Mouse (Mus musculus): ENCODE measurements around the gene Lrrc27. TPM values are rescaled to one million over a fixed set of nuclear protein-coding genes. Genes with fewer than 3 reads are reported as not detected.

Gene Lrrc27
- total and polyA plus RNA-seq, 3 experiments = 0.54 to 1.3 TPM; not detected in 1

GRCm38 (mm10) chr7:139275586-139275985 lies 62.8 kb downstream of the Lrrc27 start:
- Histone ChIP-seq H3K4me3 (ENCODE audit: control insufficient read depth in 1 of 2, insufficient read depth in 1 of 2, low read depth in 2 of 2, low read length in 2 of 2) (no peak overlapping the region), H3K4me1 (ENCODE audit: control insufficient read depth in 1 of 2, insufficient read depth in 2 of 2, low read length in 2 of 2) (peaks cover 0 to 13% of the 10 kb centered on the region in 2 experiments; a peak in 1 of 4 replicates), H3K9me3 (replicated peaks; ENCODE audit: insufficient read depth, low read length) (no peaks in the 10 kb centered on the region), H3K36me3 (ENCODE audit: control insufficient read depth in 1 of 2, insufficient read depth in 2 of 2, low read length in 2 of 2) (peaks cover 0 to 3% of the 10 kb centered on the region in 2 experiments; a peak in 1 of 4 replicates), H3K27ac (ENCODE audit: control insufficient read depth, low read depth, low read length) (no peak overlapping the region), H3K27me3 (ENCODE audit: control insufficient read depth in 1 of 2, insufficient read depth in 2 of 2, low read length in 2 of 2) (no peaks in the 10 kb centered on the region), H3K79me2 (ENCODE audit: control insufficient read depth, insufficient read depth, low read length, poor library complexity) (no peaks in the 10 kb centered on the region), H3K9ac (ENCODE audit: control insufficient read depth, low read depth, low read length, poor library complexity, severe bottlenecking) (no peak overlapping the region)
- no peak for DNase-seq (ENCODE audit: low read depth, low spot score)
- no peak for TF ChIP-seq MYC (IDR thresholded peaks at IDR 0.05; ENCODE audit: low read depth, low read length)
- TF ChIP-seq MYB (IDR thresholded peaks at IDR 0.05; ENCODE audit: low read depth, low read length) = no peak
- no peak for TF ChIP-seq POLR2AphosphoS5 (IDR thresholded peaks at IDR 0.05; ENCODE audit: borderline replicate concordance, low read depth, low read length)
- no peak for TF ChIP-seq MAX (IDR thresholded peaks at IDR 0.05; ENCODE audit: low read length)
- no peak for TF ChIP-seq ETS1 (IDR thresholded peaks at IDR 0.05; ENCODE audit: low read depth, low read length)

GRCm38 (mm10) chr7:139276150-139276549 lies 63.4 kb downstream of the Lrrc27 start:
- no peak overlapping the region for H3K27ac ChIP-seq (ENCODE audit: control insufficient read depth, low read depth, low read length)
- H3K4me1 ChIP-seq (ENCODE audit: control insufficient read depth in 1 of 2, insufficient read depth in 2 of 2, low read length in 2 of 2) = peaks cover 0 to 15% of the 10 kb centered on the region in 2 experiments; a peak in 1 of 4 replicates
- H3K79me2 ChIP-seq (ENCODE audit: control insufficient read depth, insufficient read depth, low read length, poor library complexity) = no peaks in the 10 kb centered on the region
- peaks cover 0 to 3% of the 10 kb centered on the region in 2 experiments; a peak in 1 of 4 replicates for H3K36me3 ChIP-seq (ENCODE audit: control insufficient read depth in 1 of 2, insufficient read depth in 2 of 2, low read length in 2 of 2)
- H3K9me3 ChIP-seq (replicated peaks; ENCODE audit: insufficient read depth, low read length) = no peaks in the 10 kb centered on the region
- TF ChIP-seq POLR2AphosphoS2 (IDR thresholded peaks at IDR 0.05; ENCODE audit: low read length) (no peak), POLR2AphosphoS5 (IDR thresholded peaks at IDR 0.05; ENCODE audit: borderline replicate concordance, low read depth, low read length) (no peak), ETS1 (IDR thresholded peaks at IDR 0.05; ENCODE audit: low read depth, low read length) (no peak), EP300 (IDR thresholded peaks at IDR 0.05; ENCODE audit: low read depth in 1 of 2, low read length in 2 of 2) (no peak), CTCF (IDR thresholded peaks at IDR 0.05 in 2 of 3, conservative IDR thresholded peaks at IDR 0.05 in 1 of 3; ENCODE audit: control insufficient read depth in 1 of 3, insufficient read depth in 1 of 3, low read depth in 2 of 3, low read length in 3 of 3, poor library complexity in 1 of 3, severe bottlenecking in 1 of 3) (no peak), CHD2 (IDR thresholded peaks at IDR 0.05; ENCODE audit: low read length) (no peak), TAL1 (IDR thresholded peaks at IDR 0.05; ENCODE audit: low read length) (no peak), CHD1 (IDR thresholded peaks at IDR 0.05; ENCODE audit: low read depth, low read length) (no peak), E2F4 (IDR thresholded peaks at IDR 0.05; ENCODE audit: borderline replicate concordance, low read depth, low read length) (no peak), ZMIZ1 (IDR thresholded peaks at IDR 0.05; ENCODE audit: low read depth, low read length) (no peak)
- no peak overlapping the region for H3K9ac ChIP-seq (ENCODE audit: control insufficient read depth, low read depth, low read length, poor library complexity, severe bottlenecking)
- no peak overlapping the region for H3K4me3 ChIP-seq (ENCODE audit: control insufficient read depth in 1 of 2, insufficient read depth in 1 of 2, low read depth in 2 of 2, low read length in 2 of 2)
- H3K27me3 ChIP-seq (ENCODE audit: control insufficient read depth in 1 of 2, insufficient read depth in 2 of 2, low read length in 2 of 2) = no peaks in the 10 kb centered on the region
- no peak for DNase-seq (ENCODE audit: low read depth, low spot score)

- Histone ChIP-seq H3K9me3 (replicated peaks; ENCODE audit: insufficient read depth, low read length) (no peaks in the 10 kb centered on the region), H3K36me3 (ENCODE audit: control insufficient read depth in 1 of 2, insufficient read depth in 2 of 2, low read length in 2 of 2) (no peaks in the 10 kb centered on the region), H3K79me2 (ENCODE audit: control insufficient read depth, insufficient read depth, low read length, poor library complexity) (no peaks in the 10 kb centered on the region), H3K27me3 (ENCODE audit: control insufficient read depth in 1 of 2, insufficient read depth in 2 of 2, low read length in 2 of 2) (no peaks in the 10 kb centered on the region), H3K27ac (ENCODE audit: control insufficient read depth, low read depth, low read length) (no peak overlapping the region), H3K4me1 (ENCODE audit: control insufficient read depth in 1 of 2, insufficient read depth in 2 of 2, low read length in 2 of 2) (peaks cover 0 to 9% of the 10 kb centered on the region in 2 experiments; a peak in 2 of 4 replicates), H3K4me3 (ENCODE audit: control insufficient read depth in 1 of 2, insufficient read depth in 1 of 2, low read depth in 2 of 2, low read length in 2 of 2) (no peak overlapping the region), H3K9ac (ENCODE audit: control insufficient read depth, low read depth, low read length, poor library complexity, severe bottlenecking) (no peak overlapping the region)
- TF ChIP-seq ZC3H11A (IDR thresholded peaks at IDR 0.05; ENCODE audit: low read depth, low read length) (no peak), BHLHE40 (IDR thresholded peaks at IDR 0.05; ENCODE audit: borderline replicate concordance, low read depth, low read length) (no peak), POLR2AphosphoS5 (IDR thresholded peaks at IDR 0.05; ENCODE audit: borderline replicate concordance, low read depth, low read length) (no peak), TAL1 (IDR thresholded peaks at IDR 0.05; ENCODE audit: low read length) (no peak)
- no peak for DNase-seq (ENCODE audit: low read depth, low spot score)
Observed at GRCm38 (mm10) chr7:139277536-139277935, 64.7 kb downstream of the Lrrc27 start.

Measured in MEL (cell line).